Mouse (Mus musculus): ENCODE measurements around the gene Ndufa11. TPM values are rescaled to one million over a fixed set of nuclear protein-coding genes. Genes with fewer than 3 reads are reported as not detected.

Gene Ndufa11
- polyA plus RNA-seq, 1 experiment from 2014 or later = 381 TPM

DNA sequence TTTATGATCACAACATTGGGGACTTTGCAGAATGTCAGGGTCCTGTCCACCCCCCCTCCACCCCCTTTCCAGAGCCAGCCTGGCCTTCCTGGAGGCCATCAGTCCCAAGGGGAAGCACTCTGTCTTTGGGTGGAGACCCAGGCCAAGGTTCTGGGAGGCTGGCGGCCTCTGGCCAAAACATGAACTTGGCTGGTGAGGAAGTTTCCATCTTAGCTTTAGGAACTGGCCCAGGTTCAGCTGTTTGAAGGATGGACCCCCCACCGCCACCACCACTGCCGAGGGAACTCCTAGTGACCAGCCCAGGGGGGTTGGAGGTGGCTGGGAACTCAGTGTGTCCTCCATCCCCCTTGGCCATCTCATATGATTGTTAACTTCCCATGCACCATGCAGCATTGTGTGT, 43.5 kb downstream of the Ndufa11 start:
- Histone ChIP-seq H3K4me3 (ENCODE audit: low read depth, low read length) (no peak overlapping the region), H3K36me3 (ENCODE audit: control insufficient read depth, insufficient read depth, low read length) (no peaks in the 10 kb centered on the region), H3K27ac (ENCODE audit: low read depth, low read length) (no peak overlapping the region), H3K27me3 (ENCODE audit: control insufficient read depth, insufficient read depth, low read length) (peaks cover 15% of the 10 kb centered on the region), H3K9ac (ENCODE audit: low read depth, low read length) (no peak overlapping the region), H3K4me2 (replicated peaks; ENCODE audit: low read depth, low read length) (no peak overlapping the region), H3K9me3 (ENCODE audit: control insufficient read depth, low read length) (no peaks in the 10 kb centered on the region), H3K4me1 (replicated peaks; ENCODE audit: control insufficient read depth, insufficient read depth, low read length) (peaks cover 9% of the 10 kb centered on the region)
- DNase-seq (ENCODE audit: low spot score) = no peak
- ATAC-seq (ENCODE audit: low FRiP score) = no peak
- WGBS = 59% methylated on average over 3 of the region's 3 CpGs

- Histone ChIP-seq H3K9ac (ENCODE audit: low read depth, low read length) (peak overlapping the region; percentile 46), H3K4me2 (replicated peaks; ENCODE audit: low read depth, low read length) (peak overlapping the region; percentile 69), H3K36me3 (ENCODE audit: control insufficient read depth, insufficient read depth, low read length) (0 out of 2 replicates have a peak, but pooled peaks cover 2% of the 10 kb centered on the region), H3K27me3 (ENCODE audit: control insufficient read depth, insufficient read depth, low read length) (peaks cover 6% of the 10 kb centered on the region), H3K4me3 (ENCODE audit: low read depth, low read length) (peak overlapping the region; percentile 36), H3K4me1 (replicated peaks; ENCODE audit: control insufficient read depth, insufficient read depth, low read length) (peaks cover 6% of the 10 kb centered on the region), H3K9me3 (ENCODE audit: control insufficient read depth, low read length) (no peaks in the 10 kb centered on the region), H3K27ac (ENCODE audit: low read depth, low read length) (peak overlapping the region; percentile 84)
- DNase-seq (ENCODE audit: low spot score) (peak; percentile 94), ATAC-seq (ENCODE audit: low FRiP score) (peak; percentile 31)
- 0% methylated on average over 23 of the region's 28 CpGs for WGBS
These were observed 44.4 kb downstream of the Ndufa11 start for GRCm38 (mm10) chr17:56761991-56762410.

DNA sequence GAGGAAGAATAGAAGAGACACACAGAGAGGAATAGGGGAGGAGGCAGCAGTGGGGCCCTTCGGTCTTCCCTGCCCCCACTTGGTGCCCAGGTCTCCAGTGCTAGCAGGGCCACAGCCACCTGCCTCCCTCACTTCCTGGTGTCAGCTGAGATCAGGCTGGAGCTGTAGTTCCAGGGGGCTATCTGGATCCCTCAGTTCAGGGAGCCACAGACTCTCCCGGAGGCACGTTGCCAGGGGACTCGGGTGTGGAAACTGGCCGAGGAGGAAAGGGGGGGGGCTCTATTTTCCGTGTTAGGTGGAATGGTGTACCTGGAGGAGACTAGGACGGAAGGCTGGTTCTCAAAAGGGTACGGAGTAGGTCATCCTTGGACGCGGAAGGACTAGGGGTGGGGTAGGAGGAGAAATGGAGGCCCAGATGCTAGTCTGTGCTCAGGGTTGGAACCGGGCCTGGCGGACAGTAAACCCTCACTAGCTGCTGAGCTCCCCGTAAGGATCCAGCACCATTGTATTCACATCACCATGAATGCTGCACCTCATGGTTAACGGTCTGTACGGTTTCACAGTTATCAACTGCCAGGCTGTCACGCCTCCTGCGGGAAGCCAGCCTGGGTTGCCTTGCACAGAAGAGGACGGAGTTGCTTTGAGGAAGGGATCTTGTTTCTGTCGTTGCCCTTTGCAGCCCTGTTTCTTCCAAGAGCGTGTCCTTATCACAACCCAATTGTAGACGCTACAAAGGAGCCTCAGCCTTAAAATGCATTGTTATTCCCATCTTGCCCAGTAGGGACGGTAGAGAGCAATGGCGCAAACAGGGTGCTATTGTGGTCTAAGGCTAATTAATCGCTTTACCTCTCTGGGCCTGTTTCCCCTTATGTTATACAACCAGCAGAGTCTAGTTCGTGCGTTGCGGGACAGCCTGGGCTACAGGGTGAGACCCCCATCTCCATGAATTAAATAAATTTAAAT, 45.5 kb downstream of the Ndufa11 start:
- DNase-seq (ENCODE audit: low spot score) (peak; percentile 81), ATAC-seq (ENCODE audit: low FRiP score) (no peak)
- 47% methylated on average over 27 of the region's 27 CpGs for WGBS
- no peak overlapping the region for H3K4me3 ChIP-seq (ENCODE audit: low read depth, low read length)
- H3K36me3 ChIP-seq (ENCODE audit: control insufficient read depth, insufficient read depth, low read length) = 0 out of 2 replicates have a peak, but pooled peaks cover 2% of the 10 kb centered on the region
- H3K4me2 ChIP-seq (replicated peaks; ENCODE audit: low read depth, low read length) = peak overlapping the region; percentile 69; the same call in 1 of the 2 replicates
- peak overlapping the region; percentile 12; the same call in 1 of the 2 replicates for H3K9ac ChIP-seq (ENCODE audit: low read depth, low read length)
- peak overlapping the region; percentile 84 for H3K27ac ChIP-seq (ENCODE audit: low read depth, low read length)
- H3K27me3 ChIP-seq (ENCODE audit: control insufficient read depth, insufficient read depth, low read length) = no peaks in the 10 kb centered on the region; the same call in none of the 2 replicates
- H3K4me1 ChIP-seq (replicated peaks; ENCODE audit: control insufficient read depth, insufficient read depth, low read length) = peaks cover 2% of the 10 kb centered on the region; the same call in 1 of the 2 replicates
- no peaks in the 10 kb centered on the region for H3K9me3 ChIP-seq (ENCODE audit: control insufficient read depth, low read length)

DNA sequence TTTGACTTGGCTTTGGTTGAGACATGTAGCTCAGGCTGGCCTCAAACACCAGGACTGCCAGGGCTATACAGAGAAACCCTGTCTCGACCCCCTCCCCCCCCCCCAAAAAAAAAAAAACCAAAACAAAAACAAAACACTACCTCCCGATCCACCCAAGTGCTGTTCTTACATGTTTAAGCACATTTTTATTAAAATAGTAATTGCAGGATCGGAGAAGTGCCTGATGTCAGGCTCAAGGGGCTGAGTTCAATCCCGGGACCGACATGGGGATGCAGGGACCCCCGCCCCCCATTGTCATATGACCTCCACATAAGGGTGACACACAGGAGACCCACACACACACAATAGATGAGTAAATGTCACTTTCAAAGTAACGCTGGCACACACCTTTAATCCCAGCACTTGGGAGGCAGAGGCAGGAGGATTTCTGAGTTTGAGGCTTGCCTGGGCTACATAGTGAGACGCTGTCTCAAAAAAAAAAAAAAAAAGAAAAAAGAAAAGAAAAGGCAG, 46.2 kb downstream of the Ndufa11 start:
- ATAC-seq (ENCODE audit: low FRiP score) (no peak), DNase-seq (ENCODE audit: low spot score) (no peak)
- 0 out of 2 replicates have a peak, but pooled peaks cover 2% of the 10 kb centered on the region for H3K36me3 ChIP-seq (ENCODE audit: control insufficient read depth, insufficient read depth, low read length)
- peaks cover 2% of the 10 kb centered on the region; the same call in 1 of the 2 replicates for H3K4me1 ChIP-seq (replicated peaks; ENCODE audit: control insufficient read depth, insufficient read depth, low read length)
- 74% methylated on average over 8 of the region's 8 CpGs for whole genome bisulfite sequencing
- H3K9ac ChIP-seq (ENCODE audit: low read depth, low read length) = no peak overlapping the region
- no peaks in the 10 kb centered on the region; the same call in 1 of the 2 replicates for H3K27me3 ChIP-seq (ENCODE audit: control insufficient read depth, insufficient read depth, low read length)
- H3K4me3 ChIP-seq (ENCODE audit: low read depth, low read length) = peak overlapping the region; percentile 78
- H3K9me3 ChIP-seq (ENCODE audit: control insufficient read depth, low read length) = no peaks in the 10 kb centered on the region
- H3K4me2 ChIP-seq (replicated peaks; ENCODE audit: low read depth, low read length) = peak overlapping the region; percentile 47
- H3K27ac ChIP-seq (ENCODE audit: low read depth, low read length) = no peak overlapping the region

- peaks cover 2% of the 10 kb centered on the region; the same call in 1 of the 2 replicates for H3K4me1 ChIP-seq (replicated peaks; ENCODE audit: control insufficient read depth, insufficient read depth, low read length)
These were observed 47.1 kb downstream of the Ndufa11 start, which contains the start of gene Dus3l for GRCm38 (mm10) chr17:56764474-56765354. Gene Dus3l (plus strand): TSS chr17:56764757.

DNA sequence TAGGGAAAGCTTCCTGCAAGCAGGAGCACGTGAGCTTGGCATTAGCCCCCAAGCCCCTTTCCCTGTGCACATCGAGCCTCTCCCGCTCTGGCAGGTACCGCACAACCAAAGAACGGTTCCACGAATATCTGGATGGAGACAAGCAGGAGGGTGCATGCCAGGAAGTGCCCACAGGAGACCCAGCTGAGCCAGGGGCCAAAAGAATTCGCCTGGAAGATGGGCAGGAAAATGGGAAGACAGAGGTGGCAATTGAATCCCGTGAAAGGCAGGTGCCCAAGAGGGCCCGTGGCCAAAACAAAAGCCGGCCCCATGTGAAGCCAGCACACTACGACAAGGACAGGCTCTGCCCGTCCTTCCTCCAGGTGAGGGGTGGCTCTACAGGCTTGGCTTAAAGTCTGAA, 47.9 kb downstream of the Ndufa11 start:
- no peaks in the 10 kb centered on the region for H3K9me3 ChIP-seq (ENCODE audit: control insufficient read depth, low read length)
- no peaks in the 10 kb centered on the region; the same call in 1 of the 2 replicates for H3K27me3 ChIP-seq (ENCODE audit: control insufficient read depth, insufficient read depth, low read length)
- H3K4me1 ChIP-seq (replicated peaks; ENCODE audit: control insufficient read depth, insufficient read depth, low read length) = peaks cover 2% of the 10 kb centered on the region; the same call in 1 of the 2 replicates
- peak overlapping the region; percentile 78 for H3K9ac ChIP-seq (ENCODE audit: low read depth, low read length)
- H3K36me3 ChIP-seq (ENCODE audit: control insufficient read depth, insufficient read depth, low read length) = peaks cover 5% of the 10 kb centered on the region; the same call in 1 of the 2 replicates
- H3K4me3 ChIP-seq (ENCODE audit: low read depth, low read length) = peak overlapping the region; percentile 78
- WGBS = 60% methylated on average over 12 of the region's 12 CpGs
- peak overlapping the region; percentile 47 for H3K4me2 ChIP-seq (replicated peaks; ENCODE audit: low read depth, low read length)
- DNase-seq (ENCODE audit: low spot score) (no peak), ATAC-seq (ENCODE audit: low FRiP score) (no peak; the same call in 1 of the 2 replicates)
- H3K27ac ChIP-seq (ENCODE audit: low read depth, low read length) = no peak overlapping the region

More at GRCm38 (mm10) chr17:56764474-56765354, 47.1 kb downstream of the Ndufa11 start, which contains the start of gene Dus3l:
- Histone ChIP-seq H3K9me3 (ENCODE audit: control insufficient read depth, low read length) (no peaks in the 10 kb centered on the region), H3K4me3 (ENCODE audit: low read depth, low read length) (peak within 1 kb of the TSS; percentile 78), H3K27ac (ENCODE audit: low read depth, low read length) (peak within 1 kb of the TSS; percentile 91), H3K9ac (ENCODE audit: low read depth, low read length) (peak within 1 kb of the TSS; percentile 78), H3K27me3 (ENCODE audit: control insufficient read depth, insufficient read depth, low read length) (no peaks in the 10 kb centered on the region; the same call in 1 of the 2 replicates), H3K4me2 (replicated peaks; ENCODE audit: low read depth, low read length) (peak within 1 kb of the TSS; percentile 47), H3K36me3 (ENCODE audit: control insufficient read depth, insufficient read depth, low read length) (peaks cover 5% of the 10 kb centered on the region; the same call in 1 of the 2 replicates)
- 2% methylated on average over 52 of the region's 58 CpGs for WGBS
- peak; percentile 79 for ATAC-seq (ENCODE audit: low FRiP score)
- peak; percentile 89 for DNase-seq (ENCODE audit: low spot score)

DNA sequence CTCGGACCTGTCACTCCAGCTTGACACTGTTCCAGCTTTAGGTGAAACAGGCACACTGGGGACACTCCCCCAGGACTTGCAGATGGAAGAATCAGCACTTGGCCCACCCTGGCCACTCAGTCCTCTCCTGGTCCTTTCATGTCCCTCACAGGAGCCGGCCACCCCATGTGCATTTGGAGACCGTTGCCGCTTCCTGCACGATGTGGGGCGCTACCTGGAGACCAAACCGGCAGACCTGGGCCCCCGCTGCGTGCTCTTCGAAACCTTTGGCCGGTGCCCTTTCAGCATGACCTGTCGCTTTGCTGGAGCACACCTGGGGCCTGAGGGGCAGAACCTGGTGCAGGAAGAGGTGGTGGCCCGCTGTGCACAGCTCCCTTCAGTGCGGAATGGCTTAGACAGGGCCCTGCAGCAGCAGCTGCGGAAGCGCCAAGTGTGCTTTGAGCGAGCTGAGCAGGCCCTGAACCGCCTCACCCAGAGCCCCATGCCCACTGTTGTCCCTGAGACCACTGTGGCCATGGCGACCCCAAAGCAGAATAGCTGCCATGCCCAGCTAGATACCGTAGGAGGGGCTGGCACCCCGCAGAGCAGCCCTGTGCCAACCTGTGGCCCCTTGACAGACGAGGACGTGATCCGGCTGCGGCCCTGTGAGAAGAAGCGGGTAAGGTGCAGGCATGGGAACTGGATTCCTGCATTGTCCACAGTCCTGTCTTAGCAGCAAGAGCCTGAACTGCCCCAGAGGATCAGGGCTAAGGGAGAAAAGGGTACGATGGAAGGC, 49.3 kb downstream of the Ndufa11 start:
- Histone ChIP-seq H3K36me3 (ENCODE audit: control insufficient read depth, insufficient read depth, low read length) (peaks cover 5% of the 10 kb centered on the region; the same call in 1 of the 2 replicates), H3K27me3 (ENCODE audit: control insufficient read depth, insufficient read depth, low read length) (no peaks in the 10 kb centered on the region), H3K9me3 (ENCODE audit: control insufficient read depth, low read length) (no peaks in the 10 kb centered on the region), H3K9ac (ENCODE audit: low read depth, low read length) (no peak overlapping the region), H3K4me3 (ENCODE audit: low read depth, low read length) (no peak overlapping the region), H3K4me2 (replicated peaks; ENCODE audit: low read depth, low read length) (no peak overlapping the region), H3K4me1 (replicated peaks; ENCODE audit: control insufficient read depth, insufficient read depth, low read length) (peaks cover 2% of the 10 kb centered on the region; the same call in 1 of the 2 replicates), H3K27ac (ENCODE audit: low read depth, low read length) (no peak overlapping the region)
- WGBS = 92% methylated on average over 27 of the region's 27 CpGs
- DNase-seq (ENCODE audit: low spot score) (no peak), ATAC-seq (ENCODE audit: low FRiP score) (no peak)
